Mouse (Mus musculus) brain, embryonic 14.5 days (tissue): ENCODE data around the gene Samd8.

Experiments
- CTCF ChIP-seq: fragments of 200-500 bp; IDR thresholded peaks from 2 replicates; pipeline ENCODE4 v1.5.1; 2012; ENCODE audit warnings: inconsistent platforms, mild to moderate bottlenecking, moderate library complexity, borderline replicate concordance; ENCODE audit not compliant: insufficient read depth, insufficient read length; ENCODE audit errors: extremely low read depth
- POLR2A ChIP-seq: fragments of 200-500 bp; IDR thresholded peaks from 2 replicates; pipeline ENCODE4 v1.6.1; 2012; ENCODE audit warnings: mild to moderate bottlenecking, inconsistent platforms, borderline replicate concordance; ENCODE audit not compliant: poor library complexity, insufficient read depth, insufficient read length, severe bottlenecking; ENCODE audit errors: extremely low read depth

DNA sequence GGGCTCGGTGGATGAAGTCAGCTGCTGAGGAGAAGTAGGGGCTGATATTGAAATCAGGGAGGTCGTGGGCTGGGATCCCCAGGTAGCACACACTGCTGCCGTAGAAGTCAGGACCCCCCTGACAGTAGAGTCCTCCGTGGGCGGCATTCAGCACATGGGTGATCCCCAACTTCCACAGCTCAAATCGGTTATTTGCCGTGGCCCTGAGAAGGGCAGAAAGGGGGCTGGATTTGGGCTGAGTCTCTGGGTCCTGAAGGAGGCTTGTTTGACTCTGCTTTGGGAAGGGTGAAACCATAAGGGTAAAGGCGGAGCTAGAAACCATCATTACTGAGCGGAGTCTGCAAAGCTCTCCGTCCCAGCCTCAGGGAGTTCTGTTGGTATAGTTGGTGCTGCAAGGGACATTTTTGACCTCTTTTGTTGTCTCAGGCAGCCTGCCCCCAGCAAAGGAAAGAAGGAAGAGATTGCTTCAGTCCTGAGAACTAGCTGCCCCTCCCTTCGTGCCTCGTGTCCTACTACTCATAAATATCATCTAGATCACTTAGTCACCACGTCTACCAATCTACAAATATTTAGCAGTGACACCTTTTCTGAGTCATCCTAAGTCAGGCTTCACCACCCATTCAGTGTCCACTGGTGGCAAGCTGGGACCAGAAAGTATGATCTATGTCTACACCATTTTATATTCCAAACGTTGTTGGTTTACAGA is 2.7 kb upstream of the Samd8 start:
- TF ChIP-seq CTCF (no peak), POLR2A (no peak)
